Mouse (Mus musculus): ENCODE results near the gene Baat. TPM values are rescaled to one million over a fixed set of nuclear protein-coding genes. Genes with fewer than 3 reads are reported as not detected.
"Not testable (repeated sequence)": the region's sequence is repeated elsewhere in the genome, so short reads cannot be mapped to it uniquely, and the experiment has no call there.

Baat gene
- under 1 TPM in 1 of 2 experiments, not detected in 1; 0.38 TPM for total RNA-seq (2021)

DNA sequence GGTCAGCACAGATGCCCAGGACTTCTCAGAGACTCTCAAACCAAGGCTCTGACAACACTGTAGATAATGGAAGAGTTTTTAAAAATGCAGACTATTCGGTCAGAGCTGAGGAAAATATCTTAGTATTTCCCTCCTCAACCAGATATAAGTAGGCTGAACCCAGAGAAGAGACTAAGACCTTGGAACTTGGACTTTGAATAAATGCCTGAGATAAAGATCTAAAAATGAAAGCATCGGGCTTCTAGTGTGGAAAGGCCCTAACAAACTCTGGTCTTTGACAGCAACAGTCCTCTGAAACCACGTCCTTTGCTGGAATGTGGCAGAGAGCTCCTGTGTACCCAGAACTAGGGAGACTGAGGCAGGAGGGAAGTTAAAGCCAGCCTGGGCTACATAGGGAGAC lies at the start of gene Baat:
TSS of gene Baat (minus strand) at position 172 of the 400 bp plus-strand sequence.
- intact Hi-C loops (cut with DNase I): no loop called here
- DNase-seq: no peak

DNA sequence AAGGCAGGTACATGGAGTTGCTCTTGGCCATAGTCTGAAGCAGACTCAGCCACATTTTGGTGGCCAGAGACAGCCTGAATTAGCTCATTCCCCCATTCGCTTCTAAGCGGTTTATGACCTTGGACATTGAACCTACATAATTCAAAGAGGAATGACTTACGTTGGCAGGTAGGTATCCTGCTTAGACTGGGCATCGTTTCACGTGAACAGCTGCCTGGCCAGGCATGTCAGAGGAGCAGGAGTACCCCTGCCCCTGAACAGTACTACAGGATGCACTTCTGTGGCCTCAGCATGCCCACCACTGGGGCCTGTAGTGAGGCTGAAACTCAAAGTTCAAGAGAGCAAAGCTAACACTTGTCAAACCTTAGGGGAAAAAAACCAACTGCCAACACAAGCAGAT lies 47.0 kb upstream of the Baat start:
- intact Hi-C loops (cut with DNase I): no loop called here
- DNase-seq: no peak

DNA sequence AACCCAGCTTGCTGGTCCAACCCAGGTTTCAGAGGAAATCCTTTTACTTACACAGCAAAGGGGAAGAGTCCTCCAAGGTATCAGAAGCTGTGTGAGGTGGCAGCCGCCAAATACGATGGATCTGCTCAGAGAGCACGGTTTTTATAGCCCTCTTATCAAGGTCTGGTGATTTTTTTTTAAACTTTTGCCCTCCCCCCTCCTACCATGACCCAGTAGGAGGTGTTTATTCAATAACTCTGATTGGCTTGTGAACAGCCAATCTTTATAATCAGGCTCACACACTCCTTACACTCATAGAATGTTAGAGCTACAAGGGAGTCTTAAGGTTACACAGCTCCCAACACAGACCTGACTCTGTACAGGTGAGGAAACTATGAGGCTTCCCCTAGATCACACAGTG lies 43.0 kb upstream of the Baat start, which contains the start of gene Aldob:
TSS of gene Aldob (minus strand) at position 164 of the 400 bp plus-strand sequence.
- intact Hi-C loops (cut with DNase I): no loop called here
- DNase-seq: no peak

DNA sequence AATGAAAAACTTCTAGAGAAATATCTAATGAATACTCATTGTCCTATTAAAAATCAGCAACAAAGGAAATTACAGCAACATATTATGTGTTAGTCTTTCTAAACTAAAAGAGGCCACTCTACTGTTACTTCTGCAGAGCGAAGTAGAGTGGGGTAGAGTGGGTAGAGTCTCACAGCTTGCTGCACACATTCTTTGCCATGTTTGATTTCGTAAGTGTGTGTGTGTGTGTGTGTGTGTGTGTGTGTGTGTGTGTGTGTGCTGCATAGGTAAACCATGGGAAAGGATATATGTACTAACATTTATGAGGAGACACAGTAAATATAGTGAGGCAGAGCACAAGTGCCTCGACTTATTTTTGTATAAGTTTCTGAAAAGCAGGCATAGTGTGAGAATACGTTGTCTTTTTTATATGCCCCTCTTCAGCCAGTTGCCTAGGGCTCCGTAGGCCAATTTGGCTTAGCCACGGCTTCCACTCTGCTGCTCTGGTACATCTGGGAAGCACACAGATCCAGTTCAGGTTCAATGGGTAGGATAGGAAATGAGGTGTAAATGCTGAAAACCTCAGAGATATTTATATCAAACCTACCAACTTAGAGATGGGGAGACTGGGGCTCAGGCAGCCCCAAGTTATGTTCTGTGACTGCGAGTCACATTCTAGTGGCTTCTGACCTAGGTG lies 41.3 kb upstream of the Baat start:
- no peak for DNase-seq
- intact Hi-C loops (cut with DNase I): no loop called here

DNA sequence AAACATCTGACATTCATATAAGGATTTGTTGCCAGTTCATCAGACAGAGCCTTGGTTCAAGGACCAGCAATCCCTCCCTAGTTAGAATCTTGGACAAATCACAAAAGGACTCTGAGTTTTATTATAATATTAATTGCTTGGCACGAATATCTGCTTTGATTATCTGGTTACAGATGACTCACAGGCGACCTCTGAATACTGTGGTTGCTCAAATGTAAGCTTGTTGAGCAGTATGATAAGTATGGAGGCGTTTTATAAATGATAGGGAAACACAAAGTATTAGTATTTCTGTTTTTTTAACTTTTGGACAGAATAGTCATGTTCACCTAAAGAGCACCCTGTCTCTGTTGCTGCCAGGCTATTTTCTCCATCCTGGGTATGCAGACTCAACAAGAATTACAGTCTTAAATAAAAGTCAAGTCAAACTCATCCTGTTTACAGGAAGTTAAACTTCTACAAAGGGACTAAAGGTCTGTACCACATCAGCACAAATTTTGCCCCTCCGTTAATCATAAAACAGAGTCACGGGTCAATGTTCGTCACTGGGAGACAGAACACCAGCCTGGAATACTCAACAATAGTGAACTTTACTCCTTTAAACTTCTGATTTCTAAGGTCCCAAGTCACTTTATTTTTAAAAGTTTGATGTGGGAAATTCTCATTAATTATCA lies 40.7 kb upstream of the Baat start:
- intact Hi-C loops (cut with DNase I): no loop called here

DNA sequence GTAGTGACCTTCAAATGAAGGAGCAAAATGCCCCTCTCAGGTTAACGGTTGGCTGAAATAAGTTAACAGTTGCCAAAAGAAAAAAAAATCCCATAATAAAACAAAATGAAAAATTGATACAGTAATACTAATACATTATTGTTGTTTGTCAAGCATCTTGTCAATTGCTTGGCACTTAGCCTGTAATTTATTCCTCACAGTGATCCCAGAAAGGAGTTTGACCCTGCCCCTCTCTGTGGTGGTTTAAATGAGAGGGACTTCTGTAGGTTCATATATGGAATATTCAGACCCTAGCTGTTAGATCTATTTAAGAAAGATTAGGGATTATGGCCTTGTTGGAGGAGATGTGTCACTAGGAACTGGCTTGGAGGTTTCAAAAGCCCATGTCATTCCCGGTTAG lies 39.7 kb upstream of the Baat start:
- DNase-seq: no peak
- intact Hi-C loops (cut with DNase I): no loop called here

More for the DNA sequence above, 40.7 kb upstream of the Baat start:
- DNase-seq: no peak

DNA sequence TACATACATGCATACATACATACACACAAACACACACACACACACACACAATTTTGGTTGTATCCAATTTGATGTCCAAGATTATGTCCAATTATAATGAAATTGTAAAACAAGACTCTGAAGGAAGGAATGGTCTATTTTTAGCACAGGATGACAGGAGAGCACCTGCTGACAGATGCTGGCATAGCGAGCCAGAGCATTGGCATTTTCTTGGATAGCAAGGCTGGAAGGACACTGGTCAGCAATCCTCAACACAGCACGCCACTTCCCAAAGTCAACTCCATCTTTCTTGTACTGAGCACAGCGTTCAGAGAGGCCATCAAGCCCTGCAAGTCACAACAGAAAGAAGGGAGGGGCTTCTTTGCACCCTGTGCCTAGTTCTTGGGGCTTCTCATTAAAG lies 34.6 kb upstream of the Baat start:
- DNase-seq: no peak
- intact Hi-C loops (cut with DNase I): no loop called here

DNA sequence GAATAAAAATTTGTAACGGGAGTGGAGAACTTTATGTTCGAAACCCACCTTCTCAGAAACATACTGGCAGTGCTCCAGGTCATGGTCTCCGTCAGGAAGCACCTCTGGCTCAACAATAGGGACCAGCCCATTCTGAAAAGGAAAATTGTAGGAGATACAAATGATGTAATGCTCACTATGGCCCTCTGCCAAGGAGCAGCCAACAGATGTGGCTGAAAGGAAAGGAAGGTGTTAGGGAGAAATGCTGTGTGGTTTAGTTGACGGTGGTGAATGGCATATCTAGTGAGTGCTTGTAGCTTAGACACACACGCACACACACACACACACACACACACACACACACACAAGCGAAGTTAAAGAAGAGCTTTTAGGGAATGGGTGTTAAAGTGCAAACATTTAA lies 33.3 kb upstream of the Baat start:
- intact Hi-C loops (cut with DNase I): no loop called here
- no peak for DNase-seq

DNA sequence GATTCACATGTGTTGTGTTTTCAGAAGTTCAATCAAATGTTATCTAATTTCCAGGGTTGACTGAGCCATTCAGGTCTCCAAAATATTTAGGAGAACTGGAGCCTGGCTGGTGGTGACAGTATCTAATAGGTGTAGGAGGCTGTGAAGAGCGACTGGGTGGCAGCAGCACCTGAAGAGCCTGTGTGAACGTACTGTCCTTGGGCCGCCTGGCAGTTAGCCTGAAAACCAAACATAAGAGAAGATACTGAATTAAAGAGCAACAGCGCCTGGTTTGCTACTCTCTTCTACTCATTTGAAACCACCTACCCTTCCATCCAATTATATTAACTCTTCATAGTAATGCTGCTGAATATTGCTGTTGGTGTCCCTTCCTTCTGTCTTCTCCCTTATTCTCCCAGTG lies 30.3 kb upstream of the Baat start:
- no peak for DNase-seq
- intact Hi-C loops (cut with DNase I): no loop called here

DNA sequence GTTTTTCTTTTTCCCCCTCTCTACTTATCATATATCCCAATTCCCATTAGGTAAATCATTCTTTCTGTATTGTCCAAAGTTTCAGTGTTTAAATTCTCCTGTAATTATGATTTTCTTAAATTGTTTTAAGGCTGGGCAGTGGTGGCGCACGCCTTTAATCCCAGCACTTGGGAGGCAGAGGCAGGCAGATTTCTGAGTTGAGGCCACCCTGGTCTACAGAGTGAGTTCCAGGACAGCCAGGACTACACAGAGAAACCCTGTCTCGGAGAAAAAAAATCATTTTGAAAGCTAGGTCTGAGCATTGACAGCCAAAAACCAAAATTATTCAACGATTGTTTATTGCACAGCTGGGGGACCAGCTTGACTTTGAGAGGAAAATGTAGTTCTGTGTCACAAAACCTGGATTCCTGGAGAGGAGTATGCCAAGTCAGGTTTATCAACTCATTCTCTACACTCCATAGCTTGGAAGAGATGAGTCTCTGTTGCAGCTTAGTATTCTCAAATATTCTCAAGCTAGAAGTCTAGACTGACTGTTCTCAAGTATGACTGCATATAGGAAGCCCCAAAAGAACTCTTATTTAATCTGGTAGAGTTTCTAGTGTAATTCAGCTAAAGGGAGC lies 29.4 kb upstream of the Baat start:
- intact Hi-C loops (cut with DNase I): no loop called here

DNA sequence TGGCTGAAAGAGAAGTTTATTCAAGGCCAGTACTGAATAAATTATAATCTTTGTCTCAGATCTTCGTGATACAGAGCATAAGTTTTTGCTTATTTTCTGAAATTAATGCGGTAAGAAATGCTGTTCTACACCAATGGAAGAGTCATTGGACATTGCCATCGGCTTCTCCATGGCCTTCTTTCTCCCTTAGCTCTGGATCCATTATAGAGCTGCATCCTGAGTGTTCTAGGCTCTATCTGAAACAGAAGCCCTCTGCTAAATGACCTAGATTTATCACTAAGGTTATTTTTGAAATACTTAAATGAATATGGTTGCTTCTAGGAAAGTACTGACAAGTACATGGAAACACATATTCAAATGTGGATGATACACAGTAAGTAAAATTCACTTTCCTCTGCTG lies 28.7 kb upstream of the Baat start:
- no peak for DNase-seq
- intact Hi-C loops (cut with DNase I): no loop called here

More for the DNA sequence above, 29.4 kb upstream of the Baat start:
- no peak for DNase-seq

DNA sequence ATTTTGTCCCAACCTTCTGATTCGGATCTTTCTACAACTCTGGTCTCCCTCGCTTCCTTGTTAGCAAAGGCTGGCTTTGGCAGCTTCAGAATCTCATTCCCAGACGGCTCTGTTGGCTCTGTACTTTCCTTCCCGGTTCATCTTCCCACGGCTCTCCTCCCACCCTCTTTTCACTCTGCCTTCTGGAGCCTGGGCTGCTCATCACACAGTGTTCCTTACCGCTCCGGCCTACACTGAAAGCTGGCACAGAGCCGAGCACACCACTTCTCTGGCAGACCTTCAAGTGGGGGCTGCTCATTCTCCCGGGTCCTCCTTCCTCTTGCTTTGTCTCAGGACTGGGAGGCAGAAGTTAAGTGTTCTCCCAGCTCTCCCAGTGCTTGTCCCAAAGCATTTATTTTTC lies 16.2 kb upstream of the Baat start:
- intact Hi-C loops (cut with DNase I): loop anchor here (5.0 kb wide), 1 partner anchor 105 kb away; no protein-coding TSS in a partner anchor
- peak; percentile 45 for DNase-seq

DNA sequence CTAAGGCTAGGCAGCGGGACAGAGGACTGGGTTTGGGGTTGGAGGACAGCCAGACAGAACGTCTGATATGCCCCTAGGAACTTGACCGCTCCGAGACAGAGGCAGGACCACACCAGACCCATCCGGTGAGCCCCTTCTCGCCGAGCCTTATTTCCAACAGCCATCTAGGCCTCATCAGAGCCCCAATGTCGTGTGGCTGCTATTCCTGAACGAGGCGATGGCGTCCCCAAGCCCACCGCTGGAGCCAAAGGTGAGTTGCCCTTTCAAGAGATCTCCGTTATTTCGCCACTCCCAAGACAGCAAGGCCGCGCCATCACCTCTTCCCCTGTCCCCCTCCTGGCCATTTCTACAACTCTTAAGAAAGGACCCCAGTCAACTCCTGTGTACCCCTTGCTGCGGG lies 15.0 kb upstream of the Baat start:
- no peak for DNase-seq
- intact Hi-C loops (cut with DNase I): loop anchor here (5.0 kb wide), 1 partner anchor 106 kb away; no protein-coding TSS in a partner anchor

DNA sequence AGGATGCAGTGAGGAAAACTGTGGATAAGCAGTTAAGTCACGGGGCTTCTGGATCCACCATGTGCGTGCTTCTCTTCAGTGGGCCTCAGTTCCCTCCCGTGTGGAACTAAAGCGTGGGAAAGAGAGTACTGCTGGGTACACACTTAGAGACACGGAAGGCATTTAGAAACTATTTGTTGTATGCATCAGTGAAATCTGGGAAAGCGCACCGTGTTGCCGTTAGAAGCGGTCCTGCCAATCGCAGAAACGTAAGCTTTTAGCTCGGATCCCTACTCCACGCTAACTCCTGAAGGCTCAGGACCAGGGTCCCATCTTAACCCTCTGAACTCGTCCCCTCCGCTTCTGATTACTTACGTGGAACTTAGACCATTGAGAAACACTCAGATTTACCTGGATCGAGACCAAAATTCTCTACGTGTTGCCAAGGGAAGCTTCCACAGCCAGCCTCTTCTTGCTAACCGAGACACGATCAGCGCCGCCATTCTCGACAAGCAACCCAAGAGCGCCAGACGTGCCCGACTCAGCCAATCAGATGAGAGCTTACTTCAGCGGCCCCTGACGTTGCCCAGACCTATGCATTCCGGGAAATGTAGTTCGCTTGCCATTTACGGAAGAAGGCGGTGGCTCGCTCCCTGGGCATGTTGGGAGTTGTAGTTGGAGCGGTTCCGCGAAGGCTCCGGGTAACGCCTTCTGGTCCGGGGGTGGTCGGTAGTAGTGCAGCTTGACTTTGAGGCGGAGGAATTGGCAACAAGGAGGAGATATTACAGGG lies 14.4 kb upstream of the Baat start, which contains the start of the genes Mrpl50 and Zfp189:
TSS of gene Mrpl50 (minus strand) at position 522 of the 769 bp plus-strand sequence.
TSS of gene Zfp189 (plus strand) at position 605 of the 769 bp plus-strand sequence.
- peak; percentile 94 for DNase-seq
- intact Hi-C loops (cut with DNase I): loop anchor here (5.0 kb wide), 1 partner anchor 107 kb away; no protein-coding TSS in a partner anchor

DNA sequence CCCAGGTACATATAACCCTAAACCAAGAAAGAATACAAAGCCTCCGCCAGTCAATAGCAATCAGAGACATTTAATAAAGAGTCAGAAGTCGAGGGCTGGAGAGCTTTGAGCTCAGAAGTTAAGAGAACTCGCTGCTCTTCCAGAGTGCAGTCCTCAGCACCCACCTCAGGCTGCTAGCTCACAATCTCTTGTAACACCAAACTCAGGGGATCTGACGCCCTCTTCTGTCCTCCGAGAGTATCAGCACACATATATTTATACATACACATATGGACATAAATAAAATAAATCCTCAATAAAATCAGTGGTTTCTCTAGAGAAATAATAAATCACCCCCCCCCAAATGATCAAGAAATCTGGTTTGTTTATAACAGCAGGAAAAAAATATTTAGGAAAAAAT lies 13.1 kb upstream of the Baat start:
- no peak for DNase-seq
- intact Hi-C loops (cut with DNase I): no loop called here

DNA sequence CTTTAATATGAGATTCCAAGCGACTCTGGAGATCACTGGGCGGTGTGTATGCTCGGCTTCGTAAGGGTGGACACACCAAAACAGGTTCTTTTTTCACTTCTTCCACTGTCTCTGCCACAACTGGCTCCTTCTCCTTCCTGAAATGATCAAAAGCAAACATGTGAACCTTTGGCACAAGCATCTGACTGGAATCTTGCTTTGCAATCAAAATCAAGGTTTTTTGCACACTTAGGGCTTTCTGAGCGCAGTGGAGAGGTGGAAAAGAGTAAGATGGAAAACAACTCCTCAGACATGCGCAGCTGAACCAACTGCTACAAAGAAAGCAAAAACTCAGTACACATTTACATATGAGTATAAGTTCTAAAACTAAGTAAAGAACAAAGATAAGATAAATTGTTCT lies 8.1 kb upstream of the Baat start:
- intact Hi-C loops (cut with DNase I): no loop called here
- DNase-seq: no peak

DNA sequence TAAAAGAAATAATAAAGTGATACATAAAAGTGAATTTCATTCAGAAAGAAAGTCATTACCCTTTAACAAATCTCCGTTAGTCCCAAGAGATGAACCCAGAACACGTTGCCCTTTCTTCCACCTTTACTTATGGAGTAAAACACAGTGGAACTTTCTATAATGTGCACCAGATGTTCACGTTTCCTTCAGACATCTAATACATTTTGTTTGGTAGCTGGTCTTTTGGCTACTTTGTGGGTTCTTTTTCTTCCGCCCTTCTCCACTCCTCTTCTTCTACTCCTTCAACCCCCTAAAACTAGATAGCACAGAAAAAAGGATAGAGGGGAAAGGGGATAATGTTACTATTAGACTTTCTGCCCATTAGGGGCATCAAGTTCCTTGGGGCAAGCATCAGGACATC lies 6.3 kb upstream of the Baat start:
- intact Hi-C loops (cut with DNase I): no loop called here
- DNase-seq: no peak

DNA sequence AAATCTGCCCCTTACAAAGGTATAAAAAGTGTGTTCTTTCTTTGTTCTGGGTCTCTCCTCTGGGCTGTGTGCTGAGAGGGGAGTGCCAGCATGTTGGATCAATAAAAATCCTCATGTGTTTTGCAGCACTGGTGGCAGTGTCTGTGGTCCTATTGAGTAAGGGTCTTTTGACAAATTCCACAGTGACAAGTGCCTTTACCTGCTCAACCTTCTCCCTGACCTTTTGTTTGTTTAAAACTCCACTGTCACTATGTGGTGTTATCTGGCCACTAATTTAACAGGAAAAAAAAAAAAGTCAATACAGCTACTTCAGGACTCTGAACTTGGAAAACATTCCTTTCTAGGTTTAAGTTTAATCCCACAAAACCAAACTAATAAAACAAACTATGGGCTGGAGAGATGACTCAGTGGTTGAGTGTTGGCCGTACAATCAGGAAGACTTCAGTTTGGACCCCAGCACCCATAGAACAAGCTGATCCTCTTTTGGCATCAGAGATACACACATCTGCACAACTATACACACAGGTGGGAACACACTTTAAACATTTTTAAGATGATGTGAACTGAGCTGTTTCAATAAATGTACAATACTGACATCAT lies 4.0 kb upstream of the Baat start:
- intact Hi-C loops (cut with DNase I); DNase-seq: not testable (repeated sequence)

DNA sequence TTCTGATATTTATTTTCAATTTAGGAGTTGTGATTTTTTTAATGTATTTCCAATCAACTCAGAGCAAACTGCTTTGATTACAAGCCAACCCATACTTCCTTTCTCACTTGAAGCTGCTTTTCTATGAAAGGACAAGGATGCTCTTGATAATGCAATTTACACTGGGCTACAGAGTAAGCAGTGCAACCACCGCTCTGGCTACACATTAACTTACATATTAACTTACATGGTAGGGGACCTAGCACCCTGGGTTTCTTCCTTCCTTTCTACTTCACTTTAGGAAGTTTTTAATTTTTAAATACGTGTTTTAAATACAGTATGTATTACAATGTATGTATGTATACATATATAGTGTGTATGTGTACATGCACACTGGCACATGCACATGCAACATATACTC lies 2.8 kb upstream of the Baat start:
- DNase-seq: no peak
- intact Hi-C loops (cut with DNase I): no loop called here

DNA sequence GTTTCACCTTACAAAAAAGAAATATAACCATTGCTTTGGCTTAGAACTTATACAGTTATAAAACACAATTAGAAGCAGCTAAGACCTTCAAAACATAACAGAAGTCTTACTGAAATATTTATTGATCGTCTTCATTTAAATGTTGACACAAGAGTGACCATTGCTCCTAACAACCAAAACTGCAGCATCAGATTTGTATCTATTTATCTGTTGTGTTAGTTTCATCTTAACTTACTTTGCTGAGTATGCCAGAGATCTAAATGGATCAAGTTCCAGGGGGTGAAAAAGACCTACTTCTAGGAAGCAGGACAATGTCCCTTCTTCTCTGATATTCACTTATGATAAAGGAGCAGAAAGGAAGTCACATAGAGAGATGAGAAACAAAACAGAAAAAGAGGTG lies 2.8 kb downstream of the Baat start:
- DNase-seq: no peak
- intact Hi-C loops (cut with DNase I): no loop called here

Measured in left cerebral cortex, postnatal 4 days (tissue).